Mouse (Mus musculus) urinary bladder, postnatal 4 days (tissue): ENCODE data around the gene Cul3.

Experiments
- DNase-seq, 2 experiments: peaks; one replicate each; pipeline ENCODE4 v3.0.0; 2021 to 2022; ENCODE audit warnings: low spot score in 2 of 2

Gene Cul3

GRCm38 (mm10) chr1:80315533-80316045 lies 24.7 kb downstream of the Cul3 start:
- DNase-seq, result no peak

- DNase-seq, result no peak
Observed at GRCm38 (mm10) chr1:80293307-80293706, 47.0 kb downstream of the Cul3 start.

GRCm38 (mm10) chr1:80278731-80279130 lies 61.5 kb downstream of the Cul3 start:
- DNase-seq, result no peak

- DNase-seq, result no peak
Observed at GRCm38 (mm10) chr1:80260443-80260842, 79.8 kb downstream of the Cul3 start.

GRCm38 (mm10) chr1:80258632-80259031 lies 81.6 kb downstream of the Cul3 start:
- no peak for DNase-seq

- no peak for DNase-seq
Observed at GRCm38 (mm10) chr1:80253309-80253708, 87.0 kb downstream of the Cul3 start.

- no peak for DNase-seq
Observed at GRCm38 (mm10) chr1:80250247-80250646, 90.0 kb downstream of the Cul3 start.

- no peak for DNase-seq
Observed at GRCm38 (mm10) chr1:80247131-80247530, 93.1 kb downstream of the Cul3 start.

GRCm38 (mm10) chr1:80244123-80244522 lies 96.2 kb downstream of the Cul3 start:
- no peak for DNase-seq

GRCm38 (mm10) chr1:80241579-80241978 lies 98.7 kb downstream of the Cul3 start:
- DNase-seq, result no peak

GRCm38 (mm10) chr1:80240017-80240660 lies 100.1 kb downstream of the Cul3 start:
- DNase-seq, result no peak

GRCm38 (mm10) chr1:80239481-80239880 lies 100.8 kb downstream of the Cul3 start:
- DNase-seq, result no peak

GRCm38 (mm10) chr1:80236951-80237702 lies 103.2 kb downstream of the Cul3 start:
- no peak for DNase-seq

- no peak for DNase-seq
Observed at GRCm38 (mm10) chr1:80236126-80236525, 104.2 kb downstream of the Cul3 start.

GRCm38 (mm10) chr1:80230612-80231011 lies 109.7 kb downstream of the Cul3 start:
- DNase-seq, result no peak

- no peak for DNase-seq
Observed at GRCm38 (mm10) chr1:80224839-80225412, 115.4 kb downstream of the Cul3 start.

GRCm38 (mm10) chr1:80221151-80221550 lies 119.1 kb downstream of the Cul3 start:
- no peak for DNase-seq

- no peak for DNase-seq
Observed at GRCm38 (mm10) chr1:80218268-80218667, 122.0 kb downstream of the Cul3 start, which contains the start of gene Fam124b. Gene Fam124b (minus strand): TSS chr1:80218473.
